Mouse (Mus musculus): ENCODE data around the gene AC161166.1. TPM values are rescaled to one million over a fixed set of nuclear protein-coding genes. Genes with fewer than 3 reads are reported as not detected.

AC161166.1 gene
- 1.2 TPM in 2 replicates for polyA plus RNA-seq (2016; fragmentation: Nextera tagmentation; extraction: Ambion mirVana)

GRCm38 (mm10) chr7:24512355-24512754, at the start of gene AC161166.1:
AC161166.1 (minus strand) TSS chr7:24512455.
- peaks cover 77% of the 10 kb centered on the region for H3K36me3 ChIP-seq (replicated peaks)
- peaks cover 13% of the 10 kb centered on the region for H3K4me1 ChIP-seq
- no peaks in the 10 kb centered on the region for H3K27me3 ChIP-seq (replicated peaks; ENCODE audit: low read depth, poor library complexity, severe bottlenecking)
- WGBS, result 91% methylated on average over 7 of the region's 7 CpGs
- 0 out of 2 replicates have a peak within 1 kb of the TSS, but pooled peaks have one; percentile 2 for H3K4me3 ChIP-seq
- no peak within 1 kb of the TSS for H3K27ac ChIP-seq (replicated peaks)
- no peak for DNase-seq (ENCODE audit: low spot score)
- no peaks in the 10 kb centered on the region for H3K9me3 ChIP-seq

DNA sequence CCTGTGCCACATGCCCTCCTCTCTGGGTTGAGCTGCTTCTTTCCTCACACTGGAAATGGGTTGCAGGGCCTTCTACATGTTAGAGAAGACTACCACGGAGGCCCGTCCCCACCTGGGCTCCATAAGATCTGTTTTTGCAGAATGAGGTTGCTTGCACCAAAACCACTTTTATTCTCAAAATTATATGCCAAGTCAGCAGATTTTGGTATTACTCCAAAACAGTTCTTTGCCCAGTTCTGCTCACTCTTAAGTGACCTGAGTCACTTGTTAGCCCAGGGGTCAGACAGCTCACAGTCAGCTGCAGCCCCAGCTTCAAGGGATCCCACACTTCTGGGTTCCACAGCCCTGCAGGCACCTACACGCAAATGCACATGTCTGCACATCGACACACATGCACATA, 49.2 kb upstream of the AC161166.1 start:
- H3K27ac ChIP-seq (replicated peaks), result no peak overlapping the region
- WGBS, result 90% methylated on average over 4 of the region's 4 CpGs
- no peak for DNase-seq (ENCODE audit: low spot score)
- H3K4me1 ChIP-seq, result no peaks in the 10 kb centered on the region
- no peaks in the 10 kb centered on the region for H3K27me3 ChIP-seq (replicated peaks; ENCODE audit: low read depth, poor library complexity, severe bottlenecking)
- peaks cover 91% of the 10 kb centered on the region for H3K36me3 ChIP-seq (replicated peaks)
- no peak overlapping the region for H3K4me3 ChIP-seq
- H3K9me3 ChIP-seq, result no peaks in the 10 kb centered on the region

GRCm38 (mm10) chr7:24555786-24556185, 43.5 kb upstream of the AC161166.1 start:
- Histone ChIP-seq H3K9me3 (no peaks in the 10 kb centered on the region), H3K36me3 (replicated peaks) (peaks cover 94% of the 10 kb centered on the region)
- 93% methylated on average over 10 of the region's 10 CpGs for WGBS

GRCm38 (mm10) chr7:24551985-24552759, 39.9 kb upstream of the AC161166.1 start:
- peaks cover 9% of the 10 kb centered on the region for H3K4me1 ChIP-seq
- H3K27me3 ChIP-seq (replicated peaks; ENCODE audit: low read depth, poor library complexity, severe bottlenecking), result no peaks in the 10 kb centered on the region
- WGBS, result 87% methylated on average over 12 of the region's 12 CpGs
- H3K27ac ChIP-seq (replicated peaks), result no peak overlapping the region
- no peaks in the 10 kb centered on the region for H3K9me3 ChIP-seq
- H3K36me3 ChIP-seq (replicated peaks), result peaks cover 90% of the 10 kb centered on the region
- no peak overlapping the region for H3K4me3 ChIP-seq
- no peak for DNase-seq (ENCODE audit: low spot score)

More at GRCm38 (mm10) chr7:24555786-24556185, 43.5 kb upstream of the AC161166.1 start:
- H3K4me1 ChIP-seq, result no peaks in the 10 kb centered on the region
- no peak overlapping the region for H3K27ac ChIP-seq (replicated peaks)
- DNase-seq (ENCODE audit: low spot score), result no peak
- no peak overlapping the region for H3K4me3 ChIP-seq
- no peaks in the 10 kb centered on the region for H3K27me3 ChIP-seq (replicated peaks; ENCODE audit: low read depth, poor library complexity, severe bottlenecking)

GRCm38 (mm10) chr7:24547534-24548036, 35.3 kb upstream of the AC161166.1 start:
- H3K4me1 ChIP-seq, result peaks cover 17% of the 10 kb centered on the region
- H3K27me3 ChIP-seq (replicated peaks; ENCODE audit: low read depth, poor library complexity, severe bottlenecking), result no peaks in the 10 kb centered on the region
- no peaks in the 10 kb centered on the region for H3K9me3 ChIP-seq
- DNase-seq (ENCODE audit: low spot score), result no peak
- peaks cover 47% of the 10 kb centered on the region for H3K36me3 ChIP-seq (replicated peaks)
- H3K27ac ChIP-seq (replicated peaks), result peak overlapping the region; percentile 90
- WGBS, result 30% methylated on average over 13 of the region's 13 CpGs
- H3K4me3 ChIP-seq, result peak overlapping the region; percentile 87

GRCm38 (mm10) chr7:24546634-24547389, 34.6 kb upstream of the AC161166.1 start:
- Histone ChIP-seq H3K27me3 (replicated peaks; ENCODE audit: low read depth, poor library complexity, severe bottlenecking) (no peaks in the 10 kb centered on the region), H3K4me3 (peak overlapping the region; percentile 87), H3K36me3 (replicated peaks) (peaks cover 39% of the 10 kb centered on the region), H3K27ac (replicated peaks) (peak overlapping the region; percentile 90), H3K4me1 (peaks cover 17% of the 10 kb centered on the region), H3K9me3 (no peaks in the 10 kb centered on the region)
- WGBS, result under 1% methylated on average over 57 of the region's 57 CpGs
- peak; percentile 100 for DNase-seq (ENCODE audit: low spot score)

DNA sequence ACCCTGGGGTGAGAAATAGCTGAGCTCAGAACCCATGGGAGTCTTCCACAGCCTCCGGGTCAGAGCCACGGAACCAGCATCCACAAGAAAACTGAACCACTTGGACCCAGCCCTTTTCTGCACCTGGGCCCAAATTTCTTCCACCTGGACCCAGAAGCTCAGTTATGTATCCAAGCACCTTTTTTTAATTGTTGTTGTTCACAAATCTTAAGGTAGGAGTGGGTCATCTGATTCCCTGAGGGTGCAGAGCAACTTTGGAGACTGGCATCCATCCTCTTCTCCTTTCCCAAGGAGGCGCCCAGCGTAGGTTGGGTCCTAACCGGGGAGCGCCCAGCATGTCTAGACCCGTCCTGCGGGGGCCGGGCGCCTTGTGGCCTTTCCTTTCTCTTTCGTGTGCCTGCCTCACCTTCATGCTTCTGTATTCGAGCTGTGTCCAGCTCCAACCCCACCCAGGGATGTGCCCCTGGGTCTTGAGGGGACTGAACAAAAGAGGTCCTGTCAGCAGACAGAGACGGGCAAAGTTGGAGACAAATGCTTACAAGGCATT, 33.9 kb upstream of the AC161166.1 start, which contains the start of the genes Pinlyp and Xrcc1:
Pinlyp (minus strand) TSS at position 51 of the 547 bp plus-strand sequence.
Xrcc1 (plus strand) TSS at position 222 of the 547 bp plus-strand sequence.
- H3K4me3 ChIP-seq, result peak within 1 kb of the TSS; percentile 87
- H3K9me3 ChIP-seq, result no peaks in the 10 kb centered on the region
- peaks cover 33% of the 10 kb centered on the region for H3K36me3 ChIP-seq (replicated peaks)
- DNase-seq (ENCODE audit: low spot score), result peak; percentile 15
- WGBS, result 35% methylated on average over 13 of the region's 13 CpGs
- H3K4me1 ChIP-seq, result peaks cover 17% of the 10 kb centered on the region
- H3K27ac ChIP-seq (replicated peaks), result peak within 1 kb of the TSS; percentile 90
- no peaks in the 10 kb centered on the region for H3K27me3 ChIP-seq (replicated peaks; ENCODE audit: low read depth, poor library complexity, severe bottlenecking)

- no peak for DNase-seq (ENCODE audit: low spot score)
- WGBS, result 87% methylated on average over 2 of the region's 2 CpGs
- Histone ChIP-seq H3K9me3 (no peaks in the 10 kb centered on the region), H3K27me3 (replicated peaks; ENCODE audit: low read depth, poor library complexity, severe bottlenecking) (no peaks in the 10 kb centered on the region), H3K27ac (replicated peaks) (no peak overlapping the region), H3K4me3 (no peak overlapping the region), H3K36me3 (replicated peaks) (peaks cover 16% of the 10 kb centered on the region), H3K4me1 (peaks cover 17% of the 10 kb centered on the region)
Measured at GRCm38 (mm10) chr7:24544506-24544905, 32.3 kb upstream of the AC161166.1 start.

GRCm38 (mm10) chr7:24539686-24540085, 27.4 kb upstream of the AC161166.1 start:
- Histone ChIP-seq H3K9me3 (peaks cover 4% of the 10 kb centered on the region; the same call in 1 of the 2 replicates), H3K4me3 (no peak overlapping the region), H3K27me3 (replicated peaks; ENCODE audit: low read depth, poor library complexity, severe bottlenecking) (peaks cover 10% of the 10 kb centered on the region), H3K27ac (replicated peaks) (no peak overlapping the region), H3K36me3 (replicated peaks) (peaks cover 19% of the 10 kb centered on the region), H3K4me1 (no peaks in the 10 kb centered on the region)
- WGBS, result 92% methylated on average over 4 of the region's 4 CpGs
- DNase-seq (ENCODE audit: low spot score), result no peak

DNA sequence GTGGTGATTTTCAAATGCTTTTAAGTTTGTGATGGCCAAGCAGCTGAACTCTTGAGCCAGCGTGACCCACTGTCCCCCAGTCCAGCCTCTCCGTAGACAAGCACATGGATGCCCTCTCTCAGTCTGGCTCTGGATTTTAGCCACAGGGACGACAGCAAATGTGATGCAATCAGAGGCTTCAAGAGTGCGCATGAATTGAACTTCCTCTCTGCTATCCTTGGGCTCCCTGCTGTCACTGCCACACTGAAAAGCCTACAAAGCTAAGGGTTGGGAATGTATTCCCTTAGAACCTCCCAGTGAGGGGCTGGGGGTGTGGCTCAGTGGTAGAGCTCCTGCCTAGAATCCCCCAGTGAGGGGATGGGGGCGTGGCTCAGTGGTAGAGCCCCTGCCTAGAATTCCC, 26.4 kb upstream of the AC161166.1 start:
- Histone ChIP-seq H3K9me3 (peaks cover 4% of the 10 kb centered on the region; the same call in 1 of the 2 replicates), H3K27ac (replicated peaks) (no peak overlapping the region), H3K27me3 (replicated peaks; ENCODE audit: low read depth, poor library complexity, severe bottlenecking) (peaks cover 20% of the 10 kb centered on the region), H3K4me3 (no peak overlapping the region), H3K4me1 (peaks cover 7% of the 10 kb centered on the region), H3K36me3 (replicated peaks) (peaks cover 29% of the 10 kb centered on the region)
- no peak for DNase-seq (ENCODE audit: low spot score)
- WGBS, result 74% methylated on average over 5 of the region's 5 CpGs

DNA sequence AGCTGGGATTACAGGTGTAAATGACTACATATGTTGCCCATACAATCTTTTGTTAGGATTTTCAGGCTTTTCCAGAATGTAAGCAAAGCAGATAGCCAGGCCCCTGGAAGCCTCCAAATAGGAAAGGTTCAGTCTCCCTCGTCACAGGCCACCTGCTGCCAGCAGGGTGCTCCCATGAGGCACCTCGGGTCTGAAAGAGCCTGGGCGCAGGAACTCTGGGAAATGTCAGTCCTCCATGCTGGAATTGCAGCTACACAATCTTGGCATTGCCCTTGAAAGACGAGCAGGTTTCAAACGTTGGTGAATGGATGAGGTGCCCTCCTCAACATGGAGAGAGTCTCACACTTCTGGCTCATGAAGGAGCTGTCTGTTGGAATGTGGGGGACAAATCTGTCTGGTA, 25.9 kb upstream of the AC161166.1 start:
- Histone ChIP-seq H3K9me3 (peaks cover 4% of the 10 kb centered on the region; the same call in 1 of the 2 replicates), H3K27ac (replicated peaks) (no peak overlapping the region), H3K4me3 (no peak overlapping the region), H3K27me3 (replicated peaks; ENCODE audit: low read depth, poor library complexity, severe bottlenecking) (peaks cover 25% of the 10 kb centered on the region), H3K4me1 (peaks cover 13% of the 10 kb centered on the region), H3K36me3 (replicated peaks) (peaks cover 35% of the 10 kb centered on the region)
- WGBS, result 53% methylated on average over 5 of the region's 5 CpGs
- no peak for DNase-seq (ENCODE audit: low spot score)

GRCm38 (mm10) chr7:24537591-24537990, 25.3 kb upstream of the AC161166.1 start:
- WGBS, result 79% methylated on average over 5 of the region's 5 CpGs
- Histone ChIP-seq H3K9me3 (peaks cover 4% of the 10 kb centered on the region; the same call in 1 of the 2 replicates), H3K4me3 (no peak overlapping the region), H3K27ac (replicated peaks) (no peak overlapping the region), H3K36me3 (replicated peaks) (peaks cover 38% of the 10 kb centered on the region), H3K27me3 (replicated peaks; ENCODE audit: low read depth, poor library complexity, severe bottlenecking) (peaks cover 31% of the 10 kb centered on the region), H3K4me1 (peaks cover 14% of the 10 kb centered on the region)
- no peak for DNase-seq (ENCODE audit: low spot score)
